Mouse (Mus musculus) embryo, embryonic 11.5 days (tissue): ENCODE data around the gene Wdr6.

ENCODE experiments used
- DNase-seq: peaks from one replicate; pipeline ENCODE4 v3.0.0-alpha.2; 2012; ENCODE audit warnings: low read depth, low spot score

Gene Wdr6

GRCm38 (mm10) chr9:108525400-108525799 is 53.1 kb downstream of the Wdr6 start:
- DNase-seq: no peak

GRCm38 (mm10) chr9:108523341-108523740 is 55.2 kb downstream of the Wdr6 start:
- no peak for DNase-seq
